Mouse (Mus musculus): ENCODE measurements around the gene Gm48551. TPM values are rescaled to one million over a fixed set of nuclear protein-coding genes. Genes with fewer than 3 reads are reported as not detected.

Gm48551 gene
- polyA plus RNA-seq, 1 experiment from 2014 or later, result 3.0 TPM

GRCm38 (mm10) chr10:81403511-81403910, 19.2 kb downstream of the Gm48551 start:
- Histone ChIP-seq H3K9ac (ENCODE audit: low read length) (no peak overlapping the region), H3K27me3 (ENCODE audit: control insufficient read depth, insufficient read depth, low read length) (peaks cover 33% of the 10 kb centered on the region), H3K4me3 (ENCODE audit: low read depth, low read length) (no peak overlapping the region), H3K4me1 (replicated peaks; ENCODE audit: control insufficient read depth, insufficient read depth, low read length) (peaks cover 32% of the 10 kb centered on the region), H3K36me3 (ENCODE audit: control insufficient read depth, insufficient read depth, low read length) (no peaks in the 10 kb centered on the region; the same call in 1 of the 2 replicates), H3K27ac (ENCODE audit: low read depth, low read length) (peak overlapping the region; percentile 69; the same call in 1 of the 2 replicates), H3K9me3 (ENCODE audit: control insufficient read depth, low read length) (no peaks in the 10 kb centered on the region), H3K4me2 (ENCODE audit: low read depth, low read length, severe bottlenecking) (no peak overlapping the region)
- DNase-seq (ENCODE audit: low spot score) (no peak), ATAC-seq (replicated peaks; ENCODE audit: low FRiP score) (no peak)
- WGBS, result 52% methylated on average over 10 of the region's 10 CpGs

DNA sequence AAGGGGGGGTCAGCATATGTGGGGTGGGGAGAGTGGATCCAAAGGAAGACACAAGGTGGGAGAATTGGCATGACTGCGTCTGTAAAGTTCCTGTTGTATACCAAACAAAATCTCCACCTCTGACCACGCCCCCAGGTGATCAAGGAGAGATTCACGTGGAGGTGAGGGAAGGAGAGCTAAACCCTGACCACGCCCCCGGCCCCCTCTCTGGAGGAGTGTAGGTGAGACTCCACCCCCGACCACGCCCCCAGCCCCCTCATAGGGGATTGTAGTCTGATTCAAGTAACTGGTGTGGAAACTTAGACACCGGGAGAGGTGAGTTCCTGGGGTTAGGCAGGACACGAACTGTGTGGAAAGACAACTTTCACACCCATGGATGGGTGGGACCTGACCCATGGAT, 19.8 kb downstream of the Gm48551 start:
- no peak for ATAC-seq (replicated peaks; ENCODE audit: low FRiP score)
- 16% methylated on average over 9 of the region's 9 CpGs for WGBS
- peaks cover 35% of the 10 kb centered on the region for H3K27me3 ChIP-seq (ENCODE audit: control insufficient read depth, insufficient read depth, low read length)
- H3K9ac ChIP-seq (ENCODE audit: low read length), result no peak overlapping the region
- no peaks in the 10 kb centered on the region; the same call in 1 of the 2 replicates for H3K36me3 ChIP-seq (ENCODE audit: control insufficient read depth, insufficient read depth, low read length)
- DNase-seq (ENCODE audit: low spot score), result no peak
- H3K4me3 ChIP-seq (ENCODE audit: low read depth, low read length), result no peak overlapping the region
- H3K4me1 ChIP-seq (replicated peaks; ENCODE audit: control insufficient read depth, insufficient read depth, low read length), result peaks cover 35% of the 10 kb centered on the region
- no peak overlapping the region for H3K27ac ChIP-seq (ENCODE audit: low read depth, low read length)
- H3K9me3 ChIP-seq (ENCODE audit: control insufficient read depth, low read length), result no peaks in the 10 kb centered on the region
- H3K4me2 ChIP-seq (ENCODE audit: low read depth, low read length, severe bottlenecking), result no peak overlapping the region

- Histone ChIP-seq H3K4me2 (ENCODE audit: low read depth, low read length, severe bottlenecking) (no peak overlapping the region), H3K9me3 (ENCODE audit: control insufficient read depth, low read length) (no peaks in the 10 kb centered on the region), H3K4me3 (ENCODE audit: low read depth, low read length) (no peak overlapping the region), H3K27ac (ENCODE audit: low read depth, low read length) (no peak overlapping the region), H3K36me3 (ENCODE audit: control insufficient read depth, insufficient read depth, low read length) (no peaks in the 10 kb centered on the region; the same call in 1 of the 2 replicates), H3K4me1 (replicated peaks; ENCODE audit: control insufficient read depth, insufficient read depth, low read length) (peaks cover 36% of the 10 kb centered on the region), H3K9ac (ENCODE audit: low read length) (no peak overlapping the region), H3K27me3 (ENCODE audit: control insufficient read depth, insufficient read depth, low read length) (peaks cover 35% of the 10 kb centered on the region)
- no peak for ATAC-seq (replicated peaks; ENCODE audit: low FRiP score)
- no peak for DNase-seq (ENCODE audit: low spot score)
- 57% methylated on average over 18 of the region's 18 CpGs for WGBS
These were observed 20.5 kb downstream of the Gm48551 start for GRCm38 (mm10) chr10:81404720-81405119.

GRCm38 (mm10) chr10:81405588-81406201, 21.4 kb downstream of the Gm48551 start:
- Histone ChIP-seq H3K9me3 (ENCODE audit: control insufficient read depth, low read length) (no peaks in the 10 kb centered on the region), H3K4me1 (replicated peaks; ENCODE audit: control insufficient read depth, insufficient read depth, low read length) (peaks cover 38% of the 10 kb centered on the region), H3K4me3 (ENCODE audit: low read depth, low read length) (no peak overlapping the region), H3K36me3 (ENCODE audit: control insufficient read depth, insufficient read depth, low read length) (no peaks in the 10 kb centered on the region; the same call in 1 of the 2 replicates), H3K4me2 (ENCODE audit: low read depth, low read length, severe bottlenecking) (no peak overlapping the region), H3K9ac (ENCODE audit: low read length) (no peak overlapping the region), H3K27me3 (ENCODE audit: control insufficient read depth, insufficient read depth, low read length) (peaks cover 35% of the 10 kb centered on the region), H3K27ac (ENCODE audit: low read depth, low read length) (no peak overlapping the region)
- DNase-seq (ENCODE audit: low spot score), result peak; percentile 77
- 41% methylated on average over 13 of the region's 13 CpGs for WGBS
- ATAC-seq (replicated peaks; ENCODE audit: low FRiP score), result no peak

- peaks cover 35% of the 10 kb centered on the region for H3K27me3 ChIP-seq (ENCODE audit: control insufficient read depth, insufficient read depth, low read length)
- H3K9ac ChIP-seq (ENCODE audit: low read length), result peak overlapping the region; percentile 35; the same call in 1 of the 2 replicates
- no peak overlapping the region for H3K27ac ChIP-seq (ENCODE audit: low read depth, low read length)
- peaks cover 28% of the 10 kb centered on the region for H3K4me1 ChIP-seq (replicated peaks; ENCODE audit: control insufficient read depth, insufficient read depth, low read length)
- WGBS, result 20% methylated on average over 24 of the region's 24 CpGs
- DNase-seq (ENCODE audit: low spot score) (no peak), ATAC-seq (replicated peaks; ENCODE audit: low FRiP score) (no peak)
- H3K4me2 ChIP-seq (ENCODE audit: low read depth, low read length, severe bottlenecking), result peak overlapping the region; percentile 27; the same call in 1 of the 2 replicates
- H3K36me3 ChIP-seq (ENCODE audit: control insufficient read depth, insufficient read depth, low read length), result no peaks in the 10 kb centered on the region; the same call in 1 of the 2 replicates
- no peaks in the 10 kb centered on the region for H3K9me3 ChIP-seq (ENCODE audit: control insufficient read depth, low read length)
- peak overlapping the region; percentile 11; the same call in 1 of the 2 replicates for H3K4me3 ChIP-seq (ENCODE audit: low read depth, low read length)
These were observed 22.5 kb downstream of the Gm48551 start for GRCm38 (mm10) chr10:81406504-81407440.

GRCm38 (mm10) chr10:81407539-81408423, 23.5 kb downstream of the Gm48551 start:
- Histone ChIP-seq H3K27me3 (ENCODE audit: control insufficient read depth, insufficient read depth, low read length) (peaks cover 35% of the 10 kb centered on the region), H3K27ac (ENCODE audit: low read depth, low read length) (no peak overlapping the region), H3K9me3 (ENCODE audit: control insufficient read depth, low read length) (no peaks in the 10 kb centered on the region), H3K4me1 (replicated peaks; ENCODE audit: control insufficient read depth, insufficient read depth, low read length) (peaks cover 19% of the 10 kb centered on the region), H3K9ac (ENCODE audit: low read length) (peak overlapping the region; percentile 35; the same call in 1 of the 2 replicates), H3K36me3 (ENCODE audit: control insufficient read depth, insufficient read depth, low read length) (no peaks in the 10 kb centered on the region; the same call in 1 of the 2 replicates), H3K4me2 (ENCODE audit: low read depth, low read length, severe bottlenecking) (peak overlapping the region; percentile 27; the same call in 1 of the 2 replicates), H3K4me3 (ENCODE audit: low read depth, low read length) (peak overlapping the region; percentile 11; the same call in 1 of the 2 replicates)
- ATAC-seq (replicated peaks; ENCODE audit: low FRiP score), result no peak
- 21% methylated on average over 31 of the region's 31 CpGs for WGBS
- DNase-seq (ENCODE audit: low spot score), result no peak

DNA sequence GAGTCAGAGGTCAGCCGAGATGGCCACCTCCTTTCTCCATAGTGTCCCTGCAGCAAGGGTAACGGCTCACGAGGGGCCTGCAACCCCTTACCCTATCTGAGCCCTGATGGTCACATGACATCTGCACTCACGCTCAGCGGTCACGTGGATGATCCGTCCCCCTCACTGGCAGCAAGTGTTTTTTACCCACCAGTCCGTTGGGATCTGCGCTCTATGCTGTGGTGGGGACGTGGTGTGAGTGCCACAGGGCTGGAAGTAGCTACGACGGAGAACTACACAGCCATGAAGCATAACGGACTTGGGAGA, 24.1 kb downstream of the Gm48551 start:
- DNase-seq (ENCODE audit: low spot score) (no peak), ATAC-seq (replicated peaks; ENCODE audit: low FRiP score) (no peak)
- no peak overlapping the region for H3K9ac ChIP-seq (ENCODE audit: low read length)
- WGBS, result 43% methylated on average over 13 of the region's 13 CpGs
- H3K4me2 ChIP-seq (ENCODE audit: low read depth, low read length, severe bottlenecking), result no peak overlapping the region
- peaks cover 35% of the 10 kb centered on the region for H3K27me3 ChIP-seq (ENCODE audit: control insufficient read depth, insufficient read depth, low read length)
- H3K4me1 ChIP-seq (replicated peaks; ENCODE audit: control insufficient read depth, insufficient read depth, low read length), result peaks cover 16% of the 10 kb centered on the region
- H3K4me3 ChIP-seq (ENCODE audit: low read depth, low read length), result no peak overlapping the region
- H3K27ac ChIP-seq (ENCODE audit: low read depth, low read length), result no peak overlapping the region
- H3K36me3 ChIP-seq (ENCODE audit: control insufficient read depth, insufficient read depth, low read length), result no peaks in the 10 kb centered on the region; the same call in 1 of the 2 replicates
- no peaks in the 10 kb centered on the region for H3K9me3 ChIP-seq (ENCODE audit: control insufficient read depth, low read length)

DNA sequence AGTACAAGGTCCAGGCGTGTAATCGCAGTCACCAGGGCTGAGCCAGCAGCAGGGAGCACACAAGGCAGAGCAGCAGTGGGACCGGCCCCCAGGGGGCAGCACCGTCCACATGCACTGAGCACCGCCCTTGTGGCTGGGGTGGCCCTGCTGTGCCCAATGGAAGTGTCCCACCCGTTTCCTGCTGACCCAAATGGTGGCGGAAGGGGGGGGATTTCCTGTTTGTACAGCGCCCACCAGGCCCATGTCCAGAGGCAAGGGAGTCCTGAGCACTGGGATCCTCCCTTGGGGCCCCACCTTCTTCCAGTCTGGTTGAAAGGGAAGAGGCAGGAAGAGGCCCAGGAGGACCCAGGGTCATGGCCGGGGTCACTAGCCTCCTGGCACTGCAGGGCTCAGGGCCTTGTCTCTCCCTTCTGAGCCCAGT, 24.6 kb downstream of the Gm48551 start:
- H3K36me3 ChIP-seq (ENCODE audit: control insufficient read depth, insufficient read depth, low read length), result no peaks in the 10 kb centered on the region; the same call in 1 of the 2 replicates
- peaks cover 35% of the 10 kb centered on the region for H3K27me3 ChIP-seq (ENCODE audit: control insufficient read depth, insufficient read depth, low read length)
- no peak overlapping the region for H3K9ac ChIP-seq (ENCODE audit: low read length)
- DNase-seq (ENCODE audit: low spot score) (peak; percentile 88), ATAC-seq (replicated peaks; ENCODE audit: low FRiP score) (peak; percentile 42)
- WGBS, result 19% methylated on average over 9 of the region's 9 CpGs
- peaks cover 19% of the 10 kb centered on the region for H3K4me1 ChIP-seq (replicated peaks; ENCODE audit: control insufficient read depth, insufficient read depth, low read length)
- H3K27ac ChIP-seq (ENCODE audit: low read depth, low read length), result no peak overlapping the region
- no peak overlapping the region for H3K4me3 ChIP-seq (ENCODE audit: low read depth, low read length)
- no peak overlapping the region for H3K4me2 ChIP-seq (ENCODE audit: low read depth, low read length, severe bottlenecking)
- H3K9me3 ChIP-seq (ENCODE audit: control insufficient read depth, low read length), result no peaks in the 10 kb centered on the region
